Mouse (Mus musculus) heart, adult 2 months (tissue): ENCODE results near the gene Dscaml1. TPM values are rescaled to one million over a fixed set of nuclear protein-coding genes. Genes with fewer than 3 reads are reported as not detected.

ENCODE experiments used
- DNase-seq, 2 experiments: peaks; one replicate each; pipeline ENCODE4 v3.0.0; 2021
- H3K27ac ChIP-seq: fragments of 200-600 bp; 2 replicates; pipeline ENCODE4 v1.8.1; 2022
- H3K27me3 ChIP-seq: fragments of 200-500 bp; 2 replicates; pipeline ENCODE4 v1.6.1; 2012; ENCODE audit warnings: mild to moderate bottlenecking, low read length, inconsistent platforms, mixed read lengths; ENCODE audit not compliant: control insufficient read depth, insufficient read depth
- H3K36me3 ChIP-seq: fragments of 200-500 bp; 2 replicates; pipeline ENCODE4 v1.6.1; 2012; ENCODE audit warnings: low read length, inconsistent platforms; ENCODE audit not compliant: control insufficient read depth, insufficient read depth
- H3K4me1 ChIP-seq: fragments of 200-500 bp; 2 replicates; pipeline ENCODE4 v1.6.1; 2011; ENCODE audit warnings: low read length; ENCODE audit not compliant: control insufficient read depth, insufficient read depth
- H3K4me3 ChIP-seq: fragments of 200-600 bp; 2 replicates; pipeline ENCODE4 v1.8.1; 2022
- H3K79me2 ChIP-seq: fragments of 200-500 bp; replicated peaks from 2 replicates; pipeline ENCODE4 v1.6.1; 2012; ENCODE audit warnings: mild to moderate bottlenecking, inconsistent platforms, low read length, moderate library complexity, mixed read lengths; ENCODE audit not compliant: control insufficient read depth, insufficient read depth
- H3K9ac ChIP-seq: fragments of 200-500 bp; 2 replicates; pipeline ENCODE4 v1.6.1; 2012; ENCODE audit warnings: low read depth, mild to moderate bottlenecking, control low read depth, inconsistent platforms, low read length, mixed read lengths
- CTCF ChIP-seq: fragments of 200-600 bp; IDR thresholded peaks from 2 replicates; pipeline ENCODE4 v1.8.1; 2022; ENCODE audit warnings: antibody characterized with exemption, mild to moderate bottlenecking, moderate library complexity
- EP300 ChIP-seq: fragments of 200-500 bp; IDR thresholded peaks from 2 replicates; pipeline ENCODE4 v1.6.1; 2011; ENCODE audit warnings: low read depth, low read length, control low read depth; ENCODE audit not compliant: insufficient read depth
- POLR2A ChIP-seq: fragments of 200-500 bp; IDR thresholded peaks from 2 replicates; pipeline ENCODE4 v1.6.1; 2011; ENCODE audit warnings: mild to moderate bottlenecking, low read depth, low read length, control low read depth; ENCODE audit not compliant: insufficient read depth
- WGBS: fragments of 180-500 bp; shearing (Covaris S2); methylation state at CpG from one replicate; pipeline ENCODE4 v1.1.7; 2018; 5-methylcytosine and 5-hydroxymethylcytosine counted together
- intact Hi-C: fragments of 180-260 bp; cut with DNase I; formaldehyde crosslinking; loops from one replicate; pipeline ENCODE4 v1.15.1; 2025
- polyA plus RNA-seq: library from polyadenylated mRNA; depleted of rRNA; stranded (reverse); fragments of >200 nt; gene quantifications from 2 replicates; pipeline ENCODE4 v1.2.3, GENCODE M21; 2012
- total RNA-seq, 2 experiments: library from RNA; stranded (reverse); gene quantifications; 2 replicates each; pipeline ENCODE4 v1.2.3; 2021

Dscaml1 gene
- total and polyA plus RNA-seq, 3 experiments, result 0.14 TPM; not detected in 2

GRCm38 (mm10) chr9:45432639-45433038, 6.2 kb downstream of the Dscaml1 start:
- H3K27me3 ChIP-seq, result peaks cover 12% of the 10 kb centered on the region
- H3K27ac ChIP-seq, result no peak overlapping the region
- no peak for TF ChIP-seq EP300
- TF ChIP-seq CTCF, result no peak
- no peak for TF ChIP-seq POLR2A
- H3K9ac ChIP-seq, result no peak overlapping the region
- H3K4me1 ChIP-seq, result no peaks in the 10 kb centered on the region
- WGBS, result 70% methylated on average over 12 of the region's 12 CpGs
- no peaks in the 10 kb centered on the region for H3K36me3 ChIP-seq
- intact Hi-C loops, result no loop called here
- H3K4me3 ChIP-seq, result no peak overlapping the region
- no peak for DNase-seq
- H3K79me2 ChIP-seq, result no peaks in the 10 kb centered on the region

- H3K4me1 ChIP-seq, result no peaks in the 10 kb centered on the region
- no peaks in the 10 kb centered on the region for H3K79me2 ChIP-seq
- no peak overlapping the region for H3K9ac ChIP-seq
- H3K36me3 ChIP-seq, result no peaks in the 10 kb centered on the region
- intact Hi-C loops, result no loop called here
- no peak overlapping the region for H3K4me3 ChIP-seq
- H3K27ac ChIP-seq, result no peak overlapping the region
- TF ChIP-seq CTCF (no peak), POLR2A (no peak), EP300 (no peak)
- 87% methylated on average over 9 of the region's 9 CpGs for WGBS
- H3K27me3 ChIP-seq, result peaks cover 12% of the 10 kb centered on the region
- DNase-seq, result no peak
Measured at GRCm38 (mm10) chr9:45433119-45433518, 6.7 kb downstream of the Dscaml1 start.

GRCm38 (mm10) chr9:45434171-45434570, 7.7 kb downstream of the Dscaml1 start:
- Histone ChIP-seq H3K36me3 (no peaks in the 10 kb centered on the region), H3K4me3 (no peak overlapping the region), H3K27ac (no peak overlapping the region), H3K79me2 (no peaks in the 10 kb centered on the region), H3K9ac (no peak overlapping the region), H3K27me3 (peaks cover 11% of the 10 kb centered on the region), H3K4me1 (no peaks in the 10 kb centered on the region)
- TF ChIP-seq EP300, result no peak
- TF ChIP-seq POLR2A, result no peak
- intact Hi-C loops, result no loop called here
- 82% methylated on average over 2 of the region's 2 CpGs for WGBS
- no peak for DNase-seq

- intact Hi-C loops, result no loop called here
- WGBS, result 63% methylated on average over 4 of the region's 4 CpGs
- H3K4me3 ChIP-seq, result no peak overlapping the region
- no peaks in the 10 kb centered on the region; the same call in 1 of the 2 replicates for H3K27me3 ChIP-seq
- H3K79me2 ChIP-seq, result no peaks in the 10 kb centered on the region
- no peak for DNase-seq
- no peak overlapping the region for H3K27ac ChIP-seq
- H3K4me1 ChIP-seq, result no peaks in the 10 kb centered on the region
- no peak overlapping the region for H3K9ac ChIP-seq
- TF ChIP-seq CTCF, result no peak
- TF ChIP-seq POLR2A, result no peak
- TF ChIP-seq EP300, result no peak
- no peaks in the 10 kb centered on the region for H3K36me3 ChIP-seq
Measured at GRCm38 (mm10) chr9:45439025-45439424, 12.6 kb downstream of the Dscaml1 start.

GRCm38 (mm10) chr9:45440083-45440784, 13.8 kb downstream of the Dscaml1 start:
- 73% methylated on average over 16 of the region's 16 CpGs for WGBS
- no peaks in the 10 kb centered on the region; the same call in 1 of the 2 replicates for H3K27me3 ChIP-seq
- H3K27ac ChIP-seq, result no peak overlapping the region
- H3K79me2 ChIP-seq, result no peaks in the 10 kb centered on the region
- no peaks in the 10 kb centered on the region for H3K36me3 ChIP-seq
- TF ChIP-seq CTCF (no peak), EP300 (no peak), POLR2A (no peak)
- no peak overlapping the region for H3K4me3 ChIP-seq
- intact Hi-C loops, result no loop called here
- H3K4me1 ChIP-seq, result no peaks in the 10 kb centered on the region
- no peak for DNase-seq
- no peak overlapping the region for H3K9ac ChIP-seq

GRCm38 (mm10) chr9:45444251-45444798, 17.9 kb downstream of the Dscaml1 start:
- intact Hi-C loops, result no loop called here
- 72% methylated on average over 5 of the region's 5 CpGs for WGBS
- Histone ChIP-seq H3K27me3 (peaks cover 1% of the 10 kb centered on the region; the same call in 1 of the 2 replicates), H3K9ac (no peak overlapping the region), H3K27ac (no peak overlapping the region), H3K4me1 (no peaks in the 10 kb centered on the region), H3K79me2 (no peaks in the 10 kb centered on the region), H3K4me3 (no peak overlapping the region), H3K36me3 (no peaks in the 10 kb centered on the region)
- TF ChIP-seq POLR2A (no peak), EP300 (no peak), CTCF (no peak)
- DNase-seq, result no peak
